Mouse (Mus musculus) cerebellum, postnatal 4 days (tissue): ENCODE data around the gene Tas2r135.

ENCODE experiments used
- DNase-seq, 2 experiments: peaks; one replicate each; pipeline ENCODE4 v3.0.0; 2022; ENCODE audit warnings: low spot score in 2 of 2, mixed read lengths in 1 of 2

Gene Tas2r135

DNA sequence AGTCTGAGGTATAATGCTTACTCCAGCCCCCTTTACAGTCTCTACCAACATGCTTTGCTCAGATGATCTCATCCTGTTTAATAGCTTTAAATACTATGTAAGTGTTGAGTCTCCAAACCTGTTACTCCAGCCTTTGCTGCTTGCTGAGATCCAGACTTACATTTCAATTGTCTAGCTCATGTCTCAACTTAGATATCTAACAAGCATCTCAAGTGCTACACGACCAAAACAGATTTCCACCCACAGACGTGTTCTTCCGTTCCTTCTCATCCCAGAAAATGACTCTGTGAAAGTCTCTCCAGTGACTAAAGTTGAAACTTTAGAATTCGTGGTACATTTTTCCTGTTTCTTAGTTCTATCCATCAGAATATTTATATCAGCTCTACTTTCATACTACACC, 21.1 kb downstream of the Tas2r135 start:
- DNase-seq: no peak

DNA sequence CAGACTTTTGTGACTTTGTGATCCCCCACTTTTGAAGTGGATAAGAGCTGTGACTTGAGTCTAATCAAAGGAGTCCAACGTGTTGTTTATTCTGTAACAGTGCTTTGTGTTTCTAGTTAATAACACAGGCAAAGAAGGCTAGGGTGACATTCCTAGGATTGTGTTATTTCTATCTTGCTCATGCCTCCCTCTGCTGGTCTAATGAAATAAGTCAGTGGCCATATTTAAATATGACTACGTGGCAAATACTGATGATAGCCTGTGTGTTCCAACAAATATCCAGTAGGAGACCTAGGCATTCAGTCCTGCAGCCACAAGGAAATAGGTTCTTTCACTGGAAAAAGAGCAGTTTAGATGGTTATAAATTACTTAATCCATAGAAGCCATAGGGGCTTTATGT, 28.3 kb downstream of the Tas2r135 start:
- no peak for DNase-seq

DNA sequence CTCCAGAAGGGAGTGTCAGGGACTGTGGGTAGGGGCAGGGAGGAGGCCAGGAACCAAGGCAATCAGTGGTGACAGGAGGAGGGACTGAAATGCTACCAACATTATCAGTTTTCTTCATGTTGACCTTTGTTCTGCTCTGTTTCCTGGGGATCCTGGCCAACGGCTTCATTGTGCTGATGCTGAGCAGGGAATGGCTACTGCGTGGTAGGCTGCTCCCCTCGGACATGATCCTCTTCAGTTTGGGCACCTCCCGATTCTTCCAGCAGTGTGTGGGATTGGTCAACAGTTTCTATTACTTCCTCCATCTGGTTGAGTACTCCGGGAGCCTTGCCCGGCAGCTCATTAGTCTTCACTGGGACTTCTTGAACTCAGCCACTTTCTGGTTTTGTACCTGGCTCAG, 29.2 kb downstream of the Tas2r135 start, which contains the start of gene Tas2r126:
TSS of gene Tas2r126 (plus strand) at position 90 of the 400 bp plus-strand sequence.
- no peak for DNase-seq

DNA sequence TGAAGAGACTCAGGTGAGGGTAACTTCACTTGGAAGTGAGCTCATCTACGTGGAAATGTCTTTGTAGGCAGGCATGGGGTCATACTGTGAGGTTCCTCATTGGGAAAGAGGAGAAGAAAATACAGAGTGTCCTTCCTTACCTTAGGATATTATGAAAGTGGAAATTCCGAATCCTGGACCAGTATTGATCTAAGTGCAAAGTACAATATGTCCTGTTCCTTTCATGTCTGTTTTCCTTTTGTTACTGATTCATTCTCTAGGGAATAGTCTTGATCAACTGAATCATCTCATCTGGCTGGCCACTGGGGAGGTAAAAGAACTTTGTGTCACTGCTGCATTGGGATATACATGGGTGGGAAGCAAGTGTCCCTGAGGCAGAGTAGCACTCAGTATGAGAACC, 30.3 kb downstream of the Tas2r135 start:
- no peak for DNase-seq

DNA sequence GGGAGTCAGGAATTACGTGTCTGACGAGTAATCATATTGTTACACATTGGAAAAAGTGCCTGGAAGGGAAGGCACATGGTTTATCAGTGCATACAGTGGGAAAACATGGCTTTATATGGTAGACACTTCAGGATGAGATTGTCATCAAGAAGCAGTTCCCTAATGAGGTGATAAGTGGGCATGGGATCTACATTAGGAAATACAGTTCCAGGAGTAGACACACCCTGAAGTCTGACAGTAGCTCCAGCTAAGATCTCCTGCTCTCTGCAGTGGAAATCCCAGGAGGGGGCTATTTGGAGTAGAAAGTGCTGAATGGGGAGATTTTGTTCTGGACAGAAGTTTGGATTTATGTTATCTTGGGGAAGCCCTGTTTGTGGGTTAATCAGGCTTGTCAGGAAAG, 36.2 kb downstream of the Tas2r135 start:
- no peak for DNase-seq

DNA sequence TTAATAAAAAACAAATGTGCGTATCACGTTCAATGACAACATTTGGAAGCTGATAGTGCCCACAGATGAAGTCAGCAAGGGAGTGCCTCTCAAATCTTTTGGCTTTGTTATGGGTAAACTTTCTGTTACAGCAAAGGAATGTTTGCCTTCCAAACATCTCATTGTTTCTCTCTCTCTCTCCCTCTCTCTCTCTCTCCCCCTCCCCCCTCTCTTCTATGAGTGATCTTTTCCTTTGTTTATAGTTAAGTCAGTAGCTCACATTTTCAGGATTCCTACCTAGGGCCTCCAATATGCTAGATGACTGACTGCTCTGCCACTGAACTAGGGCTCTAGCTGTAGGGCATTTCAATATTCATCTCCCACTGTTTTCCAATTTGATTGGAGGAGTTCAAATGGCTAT, 39.3 kb downstream of the Tas2r135 start:
- no peak for DNase-seq

DNA sequence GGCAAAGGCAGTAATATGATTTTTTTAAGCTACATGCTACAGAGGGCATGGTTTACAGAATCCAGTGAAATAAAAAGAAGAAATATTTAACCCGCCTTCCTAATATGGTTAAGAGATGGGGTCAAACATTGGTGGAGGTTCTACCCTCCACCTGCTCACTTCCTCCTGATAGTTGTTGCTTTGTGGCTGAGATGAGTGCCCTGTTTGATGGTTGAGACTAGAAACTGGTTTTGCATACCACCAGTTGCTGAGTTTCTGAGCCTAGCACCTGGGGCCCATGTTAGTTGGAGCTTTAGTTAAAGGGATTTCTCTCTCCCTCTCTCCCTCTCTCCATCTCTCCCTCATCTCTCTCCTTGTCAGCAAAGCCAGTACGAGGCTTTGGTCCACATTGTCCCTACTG, 42.1 kb downstream of the Tas2r135 start:
- no peak for DNase-seq
